Mouse (Mus musculus) liver, adult (tissue): Measurements from ENCODE around the gene Cldn14.

ENCODE experiments used
- GATA4 ChIP-seq: IDR thresholded peaks from 2 replicates; pipeline ENCODE4 v1.6.1; 2014; ENCODE audit warnings: mild to moderate bottlenecking, low read length; ENCODE audit not compliant: insufficient replicate concordance

Gene Cldn14

DNA sequence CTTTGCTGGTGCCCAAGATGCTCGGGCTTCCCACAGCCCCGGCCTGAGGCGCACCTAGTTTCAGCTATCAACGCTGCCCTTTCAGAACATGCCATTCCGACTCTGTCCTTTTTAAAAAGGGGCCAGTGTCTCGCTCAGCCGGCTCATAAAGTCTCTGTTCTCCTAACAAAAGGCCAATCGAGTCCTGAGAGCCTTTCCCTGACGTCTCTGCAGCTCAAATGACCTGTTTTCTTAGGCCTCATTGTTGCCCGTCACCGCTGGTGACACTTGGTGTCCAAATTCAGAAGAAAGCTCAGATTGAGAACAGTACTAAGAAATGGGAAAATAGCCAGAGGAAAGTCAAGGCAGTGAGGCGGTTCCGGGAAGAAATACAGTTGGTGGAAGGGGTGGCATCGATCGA lies at the start of gene Cldn14:
Gene Cldn14 (minus strand): TSS at position 101 of the 400 bp plus-strand sequence.
- no peak for TF ChIP-seq GATA4

DNA sequence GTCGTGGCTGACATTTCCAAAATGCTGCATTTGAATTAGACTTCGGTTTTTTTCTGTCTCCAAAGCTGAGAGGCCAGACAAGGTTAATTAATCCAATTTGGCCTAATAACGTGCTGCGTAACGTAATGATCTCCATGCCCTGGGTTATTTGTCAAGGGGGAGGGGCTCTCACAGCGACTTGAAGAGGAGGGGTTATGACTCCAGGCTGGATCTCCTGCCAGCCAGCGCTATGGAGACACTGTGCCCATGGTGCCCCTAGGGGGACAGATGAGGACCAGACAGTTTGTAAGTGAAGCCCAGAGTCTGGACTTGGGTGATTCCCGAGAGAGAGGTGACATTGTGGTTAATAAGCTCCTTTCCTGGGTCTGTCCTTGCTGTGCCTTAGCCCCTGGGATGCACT lies 46.9 kb upstream of the Cldn14 start:
- no peak for TF ChIP-seq GATA4

DNA sequence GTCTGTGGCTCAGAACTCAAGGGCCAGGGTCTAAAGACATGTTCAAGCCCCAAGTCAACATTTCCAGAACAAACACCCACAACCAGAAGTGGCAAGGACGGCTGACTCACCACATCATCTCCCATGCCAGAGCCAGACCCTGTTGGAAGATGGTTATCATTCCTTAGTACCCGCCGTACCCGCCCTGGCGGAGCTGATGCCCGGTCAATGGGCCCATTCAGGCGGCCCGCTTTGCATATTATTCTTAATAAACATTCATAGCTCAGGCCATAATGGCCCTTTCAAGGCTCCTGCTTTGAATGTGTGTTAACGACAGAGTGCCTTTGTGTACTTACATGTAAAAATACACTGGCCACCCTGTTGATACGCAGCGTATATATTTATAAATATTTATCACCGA lies 46.5 kb upstream of the Cldn14 start:
- TF ChIP-seq GATA4, result no peak

DNA sequence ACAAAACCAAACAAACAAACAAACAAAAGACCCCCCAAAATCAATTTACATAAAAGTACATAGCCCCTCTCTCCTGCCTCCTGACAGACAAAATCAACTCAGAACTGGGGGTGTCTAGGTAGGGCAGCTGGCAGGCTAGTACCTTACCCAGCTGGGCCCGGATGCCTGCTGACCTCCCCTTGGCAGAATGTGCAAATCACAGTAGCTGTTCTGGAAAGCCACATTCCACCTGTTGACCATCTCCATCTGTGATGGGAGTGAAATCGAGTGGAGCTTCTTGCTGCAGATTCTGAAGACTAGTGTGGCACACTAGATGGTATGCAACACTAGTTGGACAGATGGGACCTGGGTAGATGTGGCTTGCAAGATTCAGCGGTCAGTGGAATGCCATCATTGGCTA lies 41.7 kb upstream of the Cldn14 start:
- no peak for TF ChIP-seq GATA4

DNA sequence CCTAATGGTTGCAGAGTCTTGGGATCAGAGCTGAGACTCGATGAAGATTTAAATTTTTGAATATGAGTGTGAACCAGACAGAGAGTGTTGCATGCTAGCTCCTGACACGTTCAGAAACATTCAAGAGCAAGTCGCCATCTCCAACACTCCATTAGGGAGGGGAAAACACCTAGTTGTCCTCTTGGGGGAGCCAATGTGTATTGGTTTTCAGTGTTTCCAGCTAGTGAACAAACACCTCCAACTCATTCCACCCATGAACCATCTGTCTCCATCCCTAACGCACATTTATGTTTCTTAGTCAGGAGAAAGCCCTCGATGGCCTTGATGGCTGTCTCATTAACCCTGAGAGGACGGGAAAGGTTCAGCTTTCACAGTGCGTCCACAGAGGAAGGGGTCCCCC lies 36.4 kb upstream of the Cldn14 start:
- TF ChIP-seq GATA4, result no peak

DNA sequence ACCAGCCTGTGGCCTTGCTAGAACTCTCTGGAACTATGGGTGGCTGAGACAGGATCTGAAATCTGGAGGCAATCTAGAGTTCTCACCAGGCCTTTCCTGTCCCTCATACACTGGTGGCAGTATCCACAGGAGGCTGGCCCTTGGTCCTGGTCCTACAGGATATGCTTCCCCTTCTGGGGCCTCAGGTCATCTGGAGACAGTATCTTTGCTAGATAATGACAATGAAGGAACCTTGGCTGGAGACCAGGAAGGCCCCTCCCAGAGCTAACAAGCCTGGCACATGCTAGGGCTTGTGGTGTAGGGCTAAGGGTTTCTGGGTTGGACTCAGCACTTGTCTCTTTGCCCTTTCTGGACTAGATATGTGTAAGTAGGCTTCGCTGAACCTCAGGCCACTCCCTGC lies 35.2 kb upstream of the Cldn14 start:
- TF ChIP-seq GATA4, result no peak

DNA sequence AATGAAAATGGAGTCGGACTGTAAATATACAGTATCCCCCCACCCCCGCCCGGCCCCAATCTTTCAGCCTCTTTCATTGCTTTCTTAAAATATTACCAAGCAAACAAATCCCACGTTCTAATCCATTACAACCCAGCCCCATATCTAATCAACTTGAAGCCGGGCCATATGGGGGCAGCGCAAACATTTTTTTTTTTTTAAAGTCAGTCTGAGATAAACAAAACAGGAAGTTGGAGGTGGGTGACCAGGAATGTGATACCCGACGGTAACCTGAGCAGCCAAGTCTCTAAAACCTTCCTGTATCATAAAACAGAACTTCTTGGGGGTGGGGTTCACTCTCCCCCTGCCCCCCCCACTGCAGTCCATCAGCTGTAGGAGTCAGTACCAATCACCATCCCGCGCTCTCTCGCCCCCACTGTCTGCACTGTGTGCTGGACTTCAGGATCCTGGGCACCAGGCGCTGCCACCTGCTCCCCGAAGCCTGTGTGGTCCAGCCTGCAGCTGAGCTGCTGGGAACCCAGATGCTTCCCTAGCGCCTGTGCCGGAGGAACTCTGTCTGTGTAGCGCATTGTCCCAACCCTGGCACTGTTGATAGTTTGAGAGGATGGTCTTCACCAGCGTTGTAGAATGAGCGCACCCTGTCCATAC lies 32.6 kb upstream of the Cldn14 start:
- TF ChIP-seq GATA4, result no peak

DNA sequence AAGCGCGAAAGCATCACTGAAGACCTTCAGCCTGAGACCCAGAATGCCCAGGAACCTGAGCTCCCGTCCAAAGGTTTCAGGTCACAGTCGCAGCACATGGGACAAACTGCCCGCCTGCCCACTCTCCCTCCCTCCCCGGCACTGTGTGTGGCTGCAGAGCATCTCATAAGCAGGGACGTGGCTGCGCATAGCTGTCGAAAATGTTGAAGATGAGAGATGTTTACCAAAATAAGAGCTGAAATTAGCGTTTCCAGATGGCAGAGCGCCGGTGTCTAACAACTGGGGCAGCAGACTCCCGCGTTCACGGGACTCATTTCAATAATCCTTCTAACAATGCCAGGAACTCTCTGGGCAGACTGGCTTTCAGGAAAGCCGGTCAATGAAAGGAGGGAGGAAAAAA lies 31.8 kb upstream of the Cldn14 start:
- TF ChIP-seq GATA4, result no peak

DNA sequence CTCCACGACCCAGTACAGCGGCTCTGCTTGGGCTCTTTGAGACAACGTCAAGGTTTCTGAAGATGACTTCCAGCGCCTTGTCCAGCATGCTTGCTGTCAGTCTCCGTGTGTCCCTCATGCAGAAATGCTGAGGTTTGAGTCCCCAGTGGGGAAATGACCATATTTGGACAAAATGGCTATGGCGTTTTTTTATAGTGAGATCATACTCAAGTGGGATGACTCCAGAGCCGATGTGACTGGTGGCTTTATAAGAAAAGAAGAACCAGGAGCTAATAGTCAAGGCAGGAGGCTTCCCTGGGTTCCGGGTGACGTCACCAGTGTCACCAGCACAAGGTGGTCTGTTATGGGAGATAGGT lies 30.3 kb upstream of the Cldn14 start:
- no peak for TF ChIP-seq GATA4

DNA sequence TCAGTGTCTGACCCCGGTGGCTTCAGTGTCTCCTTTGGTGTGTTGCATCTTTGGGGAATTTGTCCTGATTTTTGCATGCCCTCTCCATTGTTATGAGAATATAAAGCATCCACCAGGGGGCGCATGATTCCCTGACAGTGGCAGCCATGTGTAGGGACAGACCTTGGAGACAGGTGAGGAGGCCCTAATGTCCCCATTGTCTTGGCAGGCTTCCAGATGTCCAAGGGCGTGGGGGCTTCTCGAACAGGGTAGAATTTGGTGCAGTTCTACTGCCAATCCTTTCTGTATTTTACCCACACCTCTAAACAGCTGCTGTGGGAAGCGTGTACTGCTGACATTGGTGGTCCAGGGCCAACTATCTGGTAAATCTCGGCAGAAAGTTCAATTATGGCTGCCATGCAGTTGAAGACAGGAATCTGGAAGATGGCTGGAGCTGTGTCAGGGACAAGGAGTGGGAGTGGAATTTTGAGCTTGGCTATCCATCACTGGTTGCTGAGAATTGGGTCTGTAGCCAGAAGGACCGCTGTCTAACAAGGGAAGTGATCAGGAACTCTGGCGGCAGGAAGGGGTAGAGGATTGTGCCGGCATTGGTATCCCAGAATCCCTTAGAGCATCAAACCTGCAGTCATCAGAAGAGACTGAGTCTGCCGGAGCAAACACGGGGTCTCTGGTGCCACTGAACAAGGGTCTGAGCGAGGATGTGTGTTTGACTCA lies 29.8 kb upstream of the Cldn14 start:
- no peak for TF ChIP-seq GATA4

DNA sequence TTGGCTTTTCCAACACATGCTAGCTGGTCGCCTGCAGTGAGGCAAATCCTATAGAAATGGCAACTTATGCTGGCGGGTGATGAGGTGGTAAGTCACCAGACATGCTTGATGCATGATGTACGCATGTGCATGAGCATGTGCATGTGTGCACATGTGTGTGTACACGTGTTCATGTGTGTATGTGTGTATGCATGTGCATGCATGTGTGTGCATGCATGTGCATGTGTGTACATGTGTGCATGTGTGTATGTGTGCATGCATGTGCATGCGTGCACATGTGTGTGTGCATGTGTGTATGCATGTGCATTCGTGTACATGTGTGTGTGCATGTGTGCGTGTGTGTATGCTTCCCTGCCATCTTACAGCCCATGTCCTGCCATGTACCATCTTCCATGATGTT lies 28.6 kb upstream of the Cldn14 start:
- TF ChIP-seq GATA4, result no peak

DNA sequence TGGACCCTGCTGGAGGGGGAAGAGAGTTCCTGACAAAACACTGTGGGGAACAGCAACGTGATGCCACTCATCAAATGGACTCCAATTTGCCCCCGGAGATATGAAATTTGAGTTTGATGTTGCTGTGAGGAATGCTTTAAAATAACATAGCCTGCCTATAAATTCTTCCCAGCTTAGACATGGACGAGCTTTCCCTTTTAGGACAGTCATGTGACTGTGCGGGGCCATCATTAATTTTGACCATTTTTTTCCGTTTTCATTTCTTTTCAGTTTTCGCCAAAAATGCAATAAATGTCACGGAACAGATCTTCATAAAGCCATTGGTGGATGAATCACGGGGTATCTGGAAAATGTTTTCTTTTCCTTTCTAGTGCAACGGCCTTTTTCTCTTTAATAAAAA lies 25.5 kb upstream of the Cldn14 start:
- TF ChIP-seq GATA4, result no peak

DNA sequence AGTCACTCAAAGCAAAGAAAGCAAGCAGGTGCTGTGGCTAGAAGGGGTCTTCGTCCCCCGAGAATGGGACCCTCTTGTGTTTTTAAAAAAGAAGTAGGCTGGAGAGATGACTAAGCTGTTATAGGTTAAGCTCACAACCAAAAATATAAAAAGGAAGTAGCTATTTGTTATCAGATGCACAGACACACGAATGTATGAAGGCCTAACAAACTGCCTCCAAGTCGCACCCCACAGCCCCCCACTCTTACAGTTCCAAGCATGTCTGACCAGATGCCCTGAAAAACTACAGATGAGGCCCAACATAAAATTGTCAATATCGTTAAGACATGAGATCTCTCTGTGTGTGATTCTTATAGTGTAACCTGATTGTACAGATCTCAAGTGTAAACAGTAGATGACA lies 23.6 kb upstream of the Cldn14 start:
- TF ChIP-seq GATA4, result no peak

DNA sequence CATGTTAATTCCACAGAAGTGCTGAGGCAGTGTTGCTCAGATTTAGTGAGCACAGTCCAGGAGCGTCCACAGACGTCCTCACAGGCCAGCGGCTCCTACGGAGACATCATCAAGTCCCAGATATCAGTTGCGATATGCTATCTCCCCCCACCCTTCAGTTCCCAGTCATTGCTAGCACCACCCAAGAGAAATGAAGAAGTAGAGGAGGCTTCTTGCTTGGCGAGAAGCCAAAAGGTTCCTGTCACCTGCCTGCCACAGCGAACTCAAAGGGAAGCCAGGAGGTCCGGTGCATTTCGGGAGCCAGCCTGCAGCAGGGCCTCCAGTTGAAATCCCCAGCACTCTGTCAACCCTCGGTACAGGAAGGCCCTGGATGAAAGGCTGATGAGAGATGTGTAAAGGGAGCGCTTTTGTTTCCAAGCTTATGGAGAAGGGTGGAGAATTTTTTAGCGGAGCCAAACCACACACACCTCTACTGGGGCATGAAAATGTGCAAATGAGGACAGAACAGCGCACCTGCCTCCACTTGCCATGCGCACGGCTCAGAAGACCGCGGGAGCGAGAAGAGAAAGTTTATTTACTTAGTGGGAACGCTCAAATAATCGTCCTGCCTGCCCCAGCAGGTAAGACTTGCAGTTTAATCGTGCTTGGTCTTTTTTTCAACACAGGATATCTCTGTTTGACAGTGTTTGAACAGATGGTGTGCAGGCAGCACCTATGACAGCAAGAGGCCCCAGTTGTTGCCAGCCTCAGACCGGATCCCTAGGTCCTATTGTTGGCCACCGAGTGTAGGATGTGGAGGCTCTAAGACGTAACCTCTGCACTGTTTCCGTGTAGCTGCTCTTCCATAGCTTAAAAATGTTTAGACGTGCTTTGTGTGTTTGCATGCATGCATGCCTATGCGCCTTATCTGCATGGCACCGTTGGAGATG lies 15.0 kb upstream of the Cldn14 start:
- TF ChIP-seq GATA4, result no peak

DNA sequence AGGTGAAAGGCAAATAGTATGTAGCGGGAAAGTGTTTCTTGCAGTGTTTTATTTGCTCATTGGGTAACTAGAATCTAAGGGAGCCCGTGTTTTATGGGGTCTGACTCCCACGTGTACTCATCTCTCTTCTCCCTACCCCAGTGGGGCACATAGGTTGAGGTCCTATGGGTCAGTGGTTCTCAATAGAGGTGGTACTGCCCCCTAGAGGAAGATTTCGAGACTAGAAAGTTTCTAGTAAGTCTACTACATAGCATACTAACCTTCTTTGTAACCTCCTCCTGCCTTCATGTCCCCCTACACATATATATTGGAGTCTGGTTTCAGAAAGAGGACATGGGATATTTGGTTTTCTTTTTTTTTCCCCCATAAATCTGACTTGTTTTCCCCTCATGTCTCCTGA lies 9.3 kb upstream of the Cldn14 start:
- TF ChIP-seq GATA4, result no peak
